Mouse (Mus musculus): ENCODE measurements around the gene Slc39a8.

Slc39a8 gene

GRCm38 (mm10) chr3:135845860-135846259, 20.8 kb downstream of the Slc39a8 start:
- no peak for DNase-seq (ENCODE audit: low read depth, low spot score)

DNA sequence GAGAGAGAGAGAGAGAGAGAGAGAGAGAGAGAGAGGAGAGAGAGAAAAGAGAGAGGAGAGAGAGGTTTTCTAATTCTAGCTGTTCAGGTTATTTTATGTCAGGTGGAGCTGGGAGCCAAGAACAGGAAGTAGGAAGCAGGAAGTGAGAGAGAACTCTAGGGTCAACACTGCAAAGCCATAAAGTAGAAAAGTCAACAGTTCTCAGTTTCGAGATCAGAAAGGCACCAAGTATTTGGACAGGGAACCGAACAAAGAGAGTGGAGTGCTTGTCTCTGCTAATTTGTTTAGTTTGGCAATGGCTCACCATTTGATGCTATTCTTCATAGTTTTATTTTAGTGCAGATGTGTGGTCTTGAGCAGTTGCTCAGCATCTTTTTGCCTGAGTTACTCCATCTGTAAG, 26.5 kb downstream of the Slc39a8 start:
- no peak for DNase-seq (ENCODE audit: low read depth, low spot score)

GRCm38 (mm10) chr3:135853604-135854297, 28.7 kb downstream of the Slc39a8 start:
- no peak for DNase-seq (ENCODE audit: low read depth, low spot score)

DNA sequence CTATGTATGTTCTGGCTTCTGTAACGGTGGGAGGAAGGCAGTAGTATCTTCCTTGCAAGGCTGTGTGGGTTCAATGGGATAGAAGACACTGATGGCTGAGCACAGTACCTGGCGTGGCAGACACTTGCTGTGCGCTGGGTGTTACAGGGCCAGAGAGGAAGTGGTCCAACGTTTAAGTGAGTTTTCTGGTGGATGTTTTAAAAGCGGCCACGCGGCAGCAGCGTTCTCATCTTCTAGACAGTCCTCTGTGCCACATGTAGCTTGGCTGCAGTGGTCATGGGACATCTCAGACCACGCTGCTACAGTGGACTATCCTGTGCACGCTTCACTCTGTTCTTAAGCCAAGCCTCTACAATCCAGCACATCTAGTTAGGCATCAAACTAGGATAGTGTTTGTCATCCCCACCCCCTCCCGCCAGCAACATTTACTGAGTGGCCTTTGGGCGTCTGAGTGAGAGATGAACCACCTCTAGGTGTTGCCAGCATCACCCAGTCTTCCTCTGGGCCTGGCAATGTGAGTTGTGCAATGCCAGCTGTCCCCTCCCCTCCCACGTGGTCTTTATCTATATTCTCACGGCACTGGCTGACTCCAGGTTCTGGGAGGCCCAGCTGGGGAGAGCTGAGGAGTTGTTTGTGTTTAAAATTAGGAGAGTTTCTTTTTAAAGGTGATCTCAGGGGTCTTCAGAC, 29.4 kb downstream of the Slc39a8 start:
- no peak for DNase-seq (ENCODE audit: low read depth, low spot score)

- DNase-seq (ENCODE audit: low read depth, low spot score): no peak
Measured at GRCm38 (mm10) chr3:135854985-135855340, 29.9 kb downstream of the Slc39a8 start.

- no peak for DNase-seq (ENCODE audit: low read depth, low spot score)
Measured at GRCm38 (mm10) chr3:135856303-135856702, 31.2 kb downstream of the Slc39a8 start.

DNA sequence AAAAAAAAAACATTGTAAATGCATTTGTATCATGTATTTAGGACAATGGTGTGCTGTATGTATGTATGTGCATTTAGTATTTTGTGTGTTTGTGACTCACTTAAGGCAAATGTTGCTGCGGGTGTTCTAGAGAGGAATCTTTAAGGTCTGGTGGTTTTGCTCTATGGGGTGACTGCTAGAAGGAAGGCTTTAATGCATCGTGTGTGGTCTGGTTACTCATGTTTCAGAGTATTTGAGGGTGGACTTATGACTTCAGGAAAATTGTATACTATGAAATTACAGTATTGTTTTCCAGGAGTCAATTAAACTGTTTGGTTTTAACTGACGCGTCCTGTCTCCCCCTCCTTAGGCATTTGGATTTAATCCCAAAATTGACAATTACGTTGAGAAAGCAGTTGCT, 32.1 kb downstream of the Slc39a8 start:
- DNase-seq (ENCODE audit: low read depth, low spot score): no peak

DNA sequence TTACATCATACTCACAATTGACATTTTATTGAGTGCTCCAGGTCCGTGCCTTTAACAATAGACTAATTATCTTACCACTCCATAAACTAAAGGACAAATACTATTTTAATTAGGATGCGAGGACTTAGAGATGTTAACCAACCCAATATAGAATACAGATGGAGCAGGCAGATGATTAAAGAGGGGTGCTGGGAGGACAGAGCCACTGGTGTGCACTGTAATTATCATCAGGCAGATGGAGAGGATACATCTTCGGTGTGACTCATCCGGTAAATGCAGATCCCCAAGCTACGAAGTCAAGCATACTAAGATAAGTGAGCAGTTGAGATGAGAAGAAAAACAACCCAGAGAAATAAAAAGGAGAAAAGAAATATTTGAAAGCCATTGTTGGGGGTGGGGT, 34.4 kb downstream of the Slc39a8 start:
- DNase-seq (ENCODE audit: low read depth, low spot score): no peak

GRCm38 (mm10) chr3:135862804-135863203, 37.7 kb downstream of the Slc39a8 start:
- peak; percentile 58 for DNase-seq (ENCODE audit: low read depth, low spot score)

GRCm38 (mm10) chr3:135869041-135869440, 44.0 kb downstream of the Slc39a8 start:
- DNase-seq (ENCODE audit: low read depth, low spot score): no peak

GRCm38 (mm10) chr3:135872325-135872724, 47.2 kb downstream of the Slc39a8 start:
- DNase-seq (ENCODE audit: low read depth, low spot score): no peak

DNA sequence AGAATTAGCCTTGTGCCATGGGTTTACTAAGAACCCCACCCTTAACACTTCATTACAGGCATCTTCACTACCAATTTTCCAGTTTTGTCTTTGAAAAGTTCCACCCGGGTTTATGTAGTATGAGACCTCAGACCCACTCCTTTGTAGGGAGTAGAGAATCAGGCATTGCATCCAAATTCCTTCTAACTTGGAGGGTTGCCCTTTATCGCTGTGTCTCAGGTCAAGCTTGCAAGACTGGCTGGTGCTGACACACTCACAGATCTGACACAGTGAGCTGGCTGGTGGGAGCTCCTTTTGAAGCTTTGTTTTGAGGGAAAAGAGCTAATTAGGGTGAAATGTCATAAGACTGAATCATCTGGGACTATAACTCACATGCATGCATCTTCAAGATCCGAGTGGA, 48.5 kb downstream of the Slc39a8 start:
- no peak for DNase-seq (ENCODE audit: low read depth, low spot score)

GRCm38 (mm10) chr3:135878048-135878447, 53.0 kb downstream of the Slc39a8 start:
- no peak for DNase-seq (ENCODE audit: low read depth, low spot score)

DNA sequence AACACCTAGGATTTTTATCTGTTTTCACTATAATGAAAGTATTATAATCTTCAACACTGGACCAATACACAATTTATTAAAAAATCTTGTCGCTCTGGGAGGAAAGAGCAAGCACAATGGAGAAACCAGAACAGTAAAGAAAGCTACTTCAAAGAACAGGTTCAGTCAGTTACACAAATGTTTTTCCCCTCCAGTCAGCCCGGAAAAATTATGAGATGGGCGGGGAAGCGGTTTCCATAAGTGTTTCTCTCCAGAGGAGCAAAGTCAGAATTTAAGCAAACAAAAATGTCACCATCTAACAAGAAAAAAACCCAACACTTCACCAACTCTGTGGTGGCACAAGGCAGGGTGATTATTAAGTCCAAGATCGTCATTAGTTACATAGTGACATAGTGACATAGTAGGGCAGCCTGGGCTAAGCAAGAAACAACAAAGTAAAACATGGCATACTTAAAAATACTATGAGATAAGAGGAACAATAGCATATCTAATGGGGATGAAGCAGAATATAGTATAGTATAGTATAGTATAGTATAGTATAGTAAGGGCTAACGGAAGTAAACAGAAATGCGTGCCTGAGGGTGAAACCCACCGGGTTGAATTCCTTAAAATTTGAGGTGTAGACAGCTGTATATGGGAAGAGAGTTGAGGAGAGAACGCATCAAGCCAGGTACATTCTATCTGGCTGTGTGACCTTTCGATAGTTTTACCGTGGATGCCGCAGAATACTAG, 61.0 kb downstream of the Slc39a8 start:
- DNase-seq (ENCODE audit: low read depth, low spot score): no peak

DNA sequence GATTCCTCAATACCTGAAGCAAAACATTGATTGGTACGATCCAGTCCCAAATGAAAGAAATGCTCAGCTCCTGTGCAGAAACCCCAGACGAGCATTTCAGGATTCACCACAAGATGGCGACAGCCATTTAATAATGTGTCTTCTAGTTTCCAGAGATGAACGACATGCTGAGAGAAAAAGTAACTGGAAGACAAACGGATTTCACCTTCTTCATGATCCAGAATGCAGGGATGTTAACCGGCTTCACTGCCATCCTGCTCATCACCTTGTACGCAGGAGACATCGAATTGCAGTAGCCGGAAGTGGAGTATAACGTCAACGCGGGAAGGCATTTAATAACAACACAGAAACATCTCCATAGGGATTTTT, 61.6 kb downstream of the Slc39a8 start:
- DNase-seq (ENCODE audit: low read depth, low spot score): peak; percentile 80

- peak; percentile 26 for DNase-seq (ENCODE audit: low read depth, low spot score)
Measured at GRCm38 (mm10) chr3:135887033-135887855, 62.2 kb downstream of the Slc39a8 start.

DNA sequence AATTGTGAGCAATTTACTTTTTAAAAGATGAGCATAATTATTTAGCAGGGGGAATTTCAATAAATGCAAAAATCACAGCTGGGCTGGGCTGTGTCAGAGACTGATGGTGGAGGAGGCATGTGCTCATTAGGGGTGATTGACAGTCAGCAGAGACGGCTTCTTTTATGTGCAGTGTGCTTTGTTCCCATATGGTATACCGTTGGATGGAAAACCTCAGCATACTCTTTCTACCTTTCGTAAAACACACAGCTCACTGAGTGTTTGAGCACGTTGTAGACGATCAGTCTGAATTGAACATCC, 62.7 kb downstream of the Slc39a8 start:
- no peak for DNase-seq (ENCODE audit: low read depth, low spot score)

DNA sequence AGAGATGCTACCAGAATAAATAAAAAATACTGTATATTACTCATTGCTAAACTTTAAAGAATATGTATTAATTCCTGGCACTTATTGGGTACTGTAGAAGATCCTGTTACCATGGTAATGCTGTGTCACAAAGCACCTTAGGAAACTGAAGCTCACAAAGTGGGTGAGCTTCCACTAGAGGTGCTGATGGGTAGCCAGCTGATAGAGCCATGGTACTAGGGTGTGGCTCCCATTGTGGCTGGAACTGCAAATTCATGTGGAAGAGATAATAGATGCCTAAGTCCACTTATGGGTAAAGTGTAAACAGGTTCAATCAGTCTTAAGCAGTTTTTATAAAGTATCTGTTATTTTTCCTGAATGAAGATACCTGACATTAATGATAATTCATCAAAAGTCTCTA, 64.3 kb downstream of the Slc39a8 start:
- no peak for DNase-seq (ENCODE audit: low read depth, low spot score)

DNA sequence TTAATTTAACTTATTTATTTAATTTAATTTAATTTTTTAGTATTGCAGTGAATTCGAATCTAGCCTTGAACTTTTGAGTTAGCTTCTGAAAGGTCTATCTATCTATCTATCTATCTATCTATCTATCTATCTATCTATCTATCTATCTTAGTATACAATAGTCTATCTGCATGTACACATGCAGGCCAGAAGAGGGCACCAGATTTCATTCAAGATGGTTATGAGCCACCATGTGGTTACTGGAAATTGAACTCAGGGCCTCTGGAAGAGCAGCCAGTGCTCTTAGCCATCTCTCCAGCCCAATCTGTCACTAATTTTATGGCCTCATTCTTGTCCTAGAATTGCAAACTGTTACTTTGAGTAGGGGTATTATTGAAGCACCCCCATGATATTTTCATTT, 78.3 kb downstream of the Slc39a8 start:
- no peak for DNase-seq (ENCODE audit: low read depth, low spot score)

DNA sequence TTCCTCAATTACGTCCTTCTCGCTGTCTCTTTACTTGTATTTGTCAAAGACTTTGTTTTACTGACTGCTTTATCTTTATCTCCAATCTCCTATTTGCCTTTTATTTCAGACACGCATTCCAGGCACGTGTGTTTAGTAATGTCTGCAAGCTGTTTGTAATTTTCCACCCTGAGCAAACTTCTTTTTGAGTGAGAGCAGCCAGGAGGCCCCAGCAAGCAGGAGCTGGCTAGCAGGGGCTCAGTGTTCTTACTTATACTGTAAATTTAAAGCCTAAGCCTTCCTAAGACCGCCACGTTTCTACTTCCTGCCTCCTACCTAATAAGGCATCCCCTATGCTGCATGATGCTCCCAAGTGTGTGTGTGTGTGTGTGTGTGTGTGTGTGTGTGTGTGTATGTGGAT, 79.8 kb downstream of the Slc39a8 start:
- no peak for DNase-seq (ENCODE audit: low read depth, low spot score)

GRCm38 (mm10) chr3:135905729-135906128, 80.7 kb downstream of the Slc39a8 start:
- no peak for DNase-seq (ENCODE audit: low read depth, low spot score)

GRCm38 (mm10) chr3:135907028-135907427, 81.9 kb downstream of the Slc39a8 start:
- no peak for DNase-seq (ENCODE audit: low read depth, low spot score)

Measured in mesoderm, embryonic 11.5 days (tissue).